Mouse (Mus musculus) G1E (cell line): ENCODE data around the gene Pop5.

Source experiments
- CTCF ChIP-seq: IDR thresholded peaks from 2 replicates; pipeline ENCODE4 v1.5.1; 2012; ENCODE audit warnings: low read depth, low read length, inconsistent platforms, mixed read lengths
- GATA1 ChIP-seq: IDR thresholded peaks from 2 replicates; pipeline ENCODE4 v1.6.1; 2012; ENCODE audit warnings: borderline replicate concordance, low read length, inconsistent platforms, mixed read lengths
- GATA2 ChIP-seq: IDR thresholded peaks from 2 replicates; pipeline ENCODE4 v1.6.1; 2012; ENCODE audit warnings: low read depth, low read length, inconsistent platforms, borderline replicate concordance
- TAL1 ChIP-seq: conservative IDR thresholded peaks from 2 replicates; pipeline ENCODE4 v1.6.1; 2012; ENCODE audit warnings: low read depth, low read length, inconsistent platforms, mixed read lengths

DNA sequence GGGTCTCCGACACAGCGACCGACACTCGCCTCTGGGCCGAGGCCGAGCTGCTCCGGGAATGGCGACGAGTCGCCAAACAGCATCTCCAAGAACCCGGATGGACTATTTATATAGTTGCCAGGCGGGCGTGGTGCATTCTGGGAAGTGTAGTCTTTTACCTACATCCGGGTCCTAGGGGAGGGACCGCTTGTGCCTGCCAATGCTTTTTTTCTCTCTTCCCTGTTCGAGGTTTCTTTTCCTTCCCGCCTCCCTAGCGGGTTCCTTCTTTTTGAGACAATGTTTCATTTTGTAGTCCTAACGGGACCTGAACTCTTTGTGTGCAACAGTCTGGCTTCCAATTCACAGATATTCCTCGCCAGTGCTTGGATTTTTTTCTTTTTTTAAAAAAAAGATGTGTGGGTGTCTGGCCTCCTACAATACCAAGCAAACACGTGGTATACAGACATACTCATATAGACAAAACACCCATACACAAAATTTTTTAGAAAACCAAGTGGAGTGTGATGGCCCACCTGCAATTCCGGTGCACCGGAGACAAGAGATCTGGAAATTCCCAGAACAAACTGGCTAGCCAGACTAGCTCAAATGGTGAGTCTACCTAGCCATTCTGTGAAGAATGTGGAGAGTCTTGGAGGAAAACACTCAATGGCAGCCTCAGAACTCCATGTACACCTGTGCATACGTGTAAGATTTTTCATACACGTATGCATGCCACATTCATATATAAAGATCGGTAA is 37.3 kb downstream of the Pop5 start, which contains the start of gene Rnf10:
- no peak for TF ChIP-seq CTCF
- TF ChIP-seq GATA1 = no peak
- no peak for TF ChIP-seq GATA2
- TF ChIP-seq TAL1 = no peak
